Mouse (Mus musculus): ENCODE measurements at regions not wholly inside any gene's neighbourhood (a gene's known extent, or its start where the extent isn't known, plus 50 kb on each side); places are given as distances from the start of the nearest gene placed in this dataset.
A peak's percentile ranks its signal among the peaks of the same experiment; 100 is the strongest.
"Not testable (repeated sequence)": the region's sequence is repeated elsewhere in the genome, so short reads cannot be mapped to it uniquely, and the experiment has no call there.

DNA sequence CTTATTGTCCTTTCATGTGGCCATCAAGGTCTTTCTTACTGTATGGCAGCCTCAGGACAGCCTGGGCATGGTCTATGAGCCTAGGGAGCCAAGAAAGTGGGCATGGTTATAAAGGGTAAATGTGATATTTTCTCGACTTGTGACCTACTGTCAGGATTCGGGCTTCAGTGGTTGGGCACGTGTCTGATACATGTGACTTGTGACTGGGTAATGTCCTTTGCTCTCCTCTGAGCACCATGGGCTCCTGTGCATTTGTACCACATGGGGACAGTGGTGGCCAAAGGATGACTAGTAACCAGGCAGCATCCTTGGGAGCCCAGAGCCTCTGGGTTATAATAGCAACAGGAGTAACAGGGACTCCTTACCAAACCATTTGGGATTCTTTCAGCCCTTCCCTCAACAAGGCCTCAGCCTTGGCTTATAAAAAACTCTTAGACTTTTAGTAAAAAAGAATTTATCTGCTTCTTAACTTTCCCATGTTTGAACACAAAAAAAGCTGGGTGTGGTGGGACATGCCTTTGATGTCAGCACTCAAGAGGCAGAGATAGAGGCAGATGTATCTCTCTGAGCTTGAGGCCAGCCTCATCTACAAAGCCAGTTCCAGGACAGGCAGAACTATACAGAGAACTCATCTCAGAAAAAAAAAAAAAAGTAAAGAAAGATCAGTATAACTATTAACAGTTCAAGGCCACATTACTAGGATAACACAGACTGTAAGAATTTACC is 56.7 kb upstream of the Klf13 start:
- DNase-seq: no peak

GRCm38 (mm10) chr7:63994769-63995168 is 56.1 kb upstream of the Klf13 start:
- DNase-seq: not testable (repeated sequence)

GRCm38 (mm10) chr7:63992155-63992554 is 53.4 kb upstream of the Klf13 start:
- DNase-seq: peak; percentile 89

DNA sequence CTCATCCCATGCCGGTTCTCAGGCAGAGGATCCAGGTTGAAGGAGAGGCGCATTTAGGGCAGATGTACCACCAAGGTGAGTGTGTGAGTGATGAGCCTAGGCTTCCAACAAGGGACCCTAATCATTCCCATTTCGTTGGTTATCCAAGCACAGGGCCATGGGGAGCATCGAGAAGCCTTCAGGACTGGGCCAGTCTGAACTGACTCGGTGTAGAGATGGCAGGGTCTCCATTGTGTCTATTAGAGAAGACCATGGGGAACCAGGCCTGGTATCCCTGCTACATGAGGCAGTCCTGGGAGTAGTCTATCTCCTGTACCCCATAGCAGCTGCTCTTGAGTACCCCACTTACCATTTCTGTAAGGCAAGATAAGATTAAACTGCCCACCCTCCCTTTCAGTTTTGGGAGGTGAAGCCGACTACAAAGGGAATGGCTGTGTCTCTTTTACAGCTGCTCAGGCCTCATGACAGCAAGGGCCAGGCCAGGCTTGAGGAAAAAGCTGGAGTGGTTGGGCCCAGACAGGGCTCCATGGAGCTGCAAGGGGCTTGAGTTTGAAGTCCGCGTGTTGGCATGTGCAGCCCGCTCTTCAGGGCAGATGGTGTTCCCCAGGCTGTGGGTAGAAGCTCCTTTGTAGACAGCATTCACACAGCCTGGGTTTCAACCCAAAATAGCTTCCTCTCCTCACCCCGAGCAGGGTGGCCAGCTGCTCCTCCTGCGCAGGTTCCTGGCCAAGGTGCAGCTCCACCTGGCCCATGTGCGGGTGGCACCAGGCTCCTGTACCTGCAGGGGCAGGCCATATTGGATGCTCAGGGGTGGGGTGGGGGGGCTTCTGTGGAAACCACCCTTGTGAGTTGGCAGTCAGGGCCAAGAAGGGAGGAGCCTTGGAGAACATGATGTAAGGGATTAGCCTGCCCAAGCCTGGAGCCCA is 52.6 kb upstream of the Klf13 start:
- DNase-seq: peak; percentile 90

GRCm38 (mm10) chr7:63990312-63991028 is 51.8 kb upstream of the Klf13 start:
- no peak for DNase-seq

- DNase-seq: no peak
These were observed 51.0 kb upstream of the Klf13 start for GRCm38 (mm10) chr7:63989736-63990135.
